Mouse (Mus musculus) erythroblast, adult 5-6 weeks (primary cell): ENCODE measurements around the gene Rpl21. TPM values are rescaled to one million over a fixed set of nuclear protein-coding genes. Genes with fewer than 3 reads are reported as not detected.
"Not testable (repeated sequence)": the region's sequence is repeated elsewhere in the genome, so short reads cannot be mapped to it uniquely, and the experiment has no call there.

ENCODE experiments used
- ATAC-seq: replicated peaks from 2 replicates; pipeline ENCODE4 v1.8.0; 2016; ENCODE audit warnings: moderate number of reproducible peaks, mild to moderate bottlenecking, moderate TSS enrichment, inconsistent platforms; ENCODE audit not compliant: poor library complexity, low FRiP score, severe bottlenecking
- total RNA-seq, 2 experiments: library from RNA; stranded (forward) in 1 of 2; stranded (reverse) in 1 of 2; fragments of 150-400 nt in 1 of 2; fragments of 200-764, 138-1000 nt in 1 of 2; gene quantifications; 2 replicates each; pipeline versions ENCODE4 v1.2.3 to v1.2.4; 2015 to 2017; ENCODE audit warnings: low replicate concordance in 2 of 2

Rpl21 gene
- total RNA-seq, 2 experiments from 2014 or later: 373 to 475 TPM

GRCm38 (mm10) chr5:146861588-146861987 lies 28.9 kb downstream of the Rpl21 start:
- no peak for ATAC-seq

- no peak for ATAC-seq
Observed at GRCm38 (mm10) chr5:146865511-146865910, 32.8 kb downstream of the Rpl21 start.

- ATAC-seq: 0 out of 2 replicates have a peak, but pooled peaks have one; percentile 40
Observed at GRCm38 (mm10) chr5:146866277-146866676, 33.6 kb downstream of the Rpl21 start.

GRCm38 (mm10) chr5:146867246-146867945 lies 34.7 kb downstream of the Rpl21 start:
- ATAC-seq: peak; percentile 40

GRCm38 (mm10) chr5:146867946-146868314 lies 35.2 kb downstream of the Rpl21 start:
- ATAC-seq: no peak

- ATAC-seq: no peak
Observed at GRCm38 (mm10) chr5:146872981-146873631, 40.4 kb downstream of the Rpl21 start.

- no peak for ATAC-seq
Observed at GRCm38 (mm10) chr5:146876024-146876423, 43.3 kb downstream of the Rpl21 start.

- not testable (repeated sequence) for ATAC-seq
Observed at GRCm38 (mm10) chr5:146877882-146878281, 45.2 kb downstream of the Rpl21 start.

- ATAC-seq: no peak
Observed at GRCm38 (mm10) chr5:146882261-146882660, 49.6 kb downstream of the Rpl21 start.

GRCm38 (mm10) chr5:146883053-146883452 lies 50.4 kb downstream of the Rpl21 start:
- no peak for ATAC-seq

GRCm38 (mm10) chr5:146883486-146884272 lies 51.0 kb downstream of the Rpl21 start:
- no peak for ATAC-seq

Other genes starting within 250 kb of the Rpl21 start
- gene Gpr12, start 247.7 kb upstream of the Rpl21 start, total RNA-seq (2015; ENCODE audit: low replicate concordance): not detected in 2 replicates
- 0.98 TPM in 1 of 2 replicates, not detected in the other for gene Gpr12, start 247.7 kb upstream of the Rpl21 start, total RNA-seq (2017; ENCODE audit: low replicate concordance)
- gene Usp12, start 37.9 kb upstream of the Rpl21 start, total RNA-seq (2015; ENCODE audit: low replicate concordance): 7.9 and 8.6 TPM in 2 replicates
- gene Usp12, start 37.9 kb upstream of the Rpl21 start, total RNA-seq (2017; ENCODE audit: low replicate concordance): 7.1 and 11.2 TPM in 2 replicates
- not detected in 2 replicates for gene Rasl11a, start 12.2 kb downstream of the Rpl21 start, total RNA-seq (2015; ENCODE audit: low replicate concordance)
- not detected in 2 replicates for gene Rasl11a, start 12.2 kb downstream of the Rpl21 start, total RNA-seq (2017; ENCODE audit: low replicate concordance)
- 5.0 and 46.5 TPM in 2 replicates for gene Gtf3a, start 115.8 kb downstream of the Rpl21 start, total RNA-seq (2015; ENCODE audit: low replicate concordance)
- gene Gtf3a, start 115.8 kb downstream of the Rpl21 start, total RNA-seq (2017; ENCODE audit: low replicate concordance): 22.2 and 23.8 TPM in 2 replicates
- gene Mtif3, start 130.9 kb downstream of the Rpl21 start, total RNA-seq (2015; ENCODE audit: low replicate concordance): 0.42 and 0.58 TPM in 2 replicates
- 3.8 and 7.5 TPM in 2 replicates for gene Mtif3, start 130.9 kb downstream of the Rpl21 start, total RNA-seq (2017; ENCODE audit: low replicate concordance)
- 0.84 and 6.5 TPM in 2 replicates for gene Lnx2, start 243.7 kb downstream of the Rpl21 start, total RNA-seq (2015; ENCODE audit: low replicate concordance)
- 1.8 and 2.0 TPM in 2 replicates for gene Lnx2, start 243.7 kb downstream of the Rpl21 start, total RNA-seq (2017; ENCODE audit: low replicate concordance)
- 27.9 and 36.6 TPM in 2 replicates for gene Polr1d, start 244.2 kb downstream of the Rpl21 start, total RNA-seq (2015; ENCODE audit: low replicate concordance)
- 26.9 and 28.7 TPM in 2 replicates for gene Polr1d, start 244.2 kb downstream of the Rpl21 start, total RNA-seq (2017; ENCODE audit: low replicate concordance)